Mouse (Mus musculus): ENCODE measurements around the gene Repin1. TPM values are rescaled to one million over a fixed set of nuclear protein-coding genes. Genes with fewer than 3 reads are reported as not detected.
A peak's percentile ranks its signal among the peaks of the same experiment; 100 is the strongest.

The Repin1 gene
- polyA plus RNA-seq, 1 experiment from 2014 or later, result 37.4 TPM

- Histone ChIP-seq H3K9me3 (ENCODE audit: control insufficient read depth, low read length) (no peaks in the 10 kb centered on the region), H3K4me3 (replicated peaks; ENCODE audit: low read length) (no peak overlapping the region), H3K27me3 (ENCODE audit: control insufficient read depth, insufficient read depth, low read length) (no peaks in the 10 kb centered on the region), H3K4me2 (replicated peaks) (no peak overlapping the region), H3K4me1 (replicated peaks; ENCODE audit: control insufficient read depth, insufficient read depth, low read length) (no peaks in the 10 kb centered on the region), H3K36me3 (replicated peaks; ENCODE audit: control insufficient read depth, insufficient read depth) (peaks cover 10% of the 10 kb centered on the region; the same call in 1 of the 2 replicates), H3K9ac (no peak overlapping the region), H3K27ac (no peak overlapping the region)
- DNase-seq (ENCODE audit: low spot score) (no peak), ATAC-seq (ENCODE audit: low FRiP score) (no peak)
- whole genome bisulfite sequencing, result 75% methylated on average over 10 of the region's 10 CpGs
Measured at GRCm38 (mm10) chr6:48573280-48573679, 20.4 kb upstream of the Repin1 start.

- Histone ChIP-seq H3K27ac (no peak overlapping the region), H3K4me3 (replicated peaks; ENCODE audit: low read length) (no peak overlapping the region), H3K4me2 (replicated peaks) (no peak overlapping the region), H3K36me3 (replicated peaks; ENCODE audit: control insufficient read depth, insufficient read depth) (peaks cover 5% of the 10 kb centered on the region; the same call in 1 of the 2 replicates), H3K4me1 (replicated peaks; ENCODE audit: control insufficient read depth, insufficient read depth, low read length) (no peaks in the 10 kb centered on the region), H3K27me3 (ENCODE audit: control insufficient read depth, insufficient read depth, low read length) (no peaks in the 10 kb centered on the region), H3K9me3 (ENCODE audit: control insufficient read depth, low read length) (no peaks in the 10 kb centered on the region), H3K9ac (no peak overlapping the region)
- WGBS, result 82% methylated on average over 3 of the region's 3 CpGs
- ATAC-seq (ENCODE audit: low FRiP score) (no peak), DNase-seq (ENCODE audit: low spot score) (no peak)
Measured at GRCm38 (mm10) chr6:48573981-48574380, 19.7 kb upstream of the Repin1 start.

GRCm38 (mm10) chr6:48578736-48579135 lies 14.9 kb upstream of the Repin1 start:
- H3K27ac ChIP-seq, result no peak overlapping the region
- DNase-seq (ENCODE audit: low spot score) (no peak), ATAC-seq (ENCODE audit: low FRiP score) (no peak)
- H3K36me3 ChIP-seq (replicated peaks; ENCODE audit: control insufficient read depth, insufficient read depth), result no peaks in the 10 kb centered on the region
- no peaks in the 10 kb centered on the region for H3K27me3 ChIP-seq (ENCODE audit: control insufficient read depth, insufficient read depth, low read length)
- H3K9me3 ChIP-seq (ENCODE audit: control insufficient read depth, low read length), result no peaks in the 10 kb centered on the region
- WGBS, result 70% methylated on average over 5 of the region's 5 CpGs
- H3K4me2 ChIP-seq (replicated peaks), result no peak overlapping the region
- no peaks in the 10 kb centered on the region for H3K4me1 ChIP-seq (replicated peaks; ENCODE audit: control insufficient read depth, insufficient read depth, low read length)
- no peak overlapping the region for H3K9ac ChIP-seq
- H3K4me3 ChIP-seq (replicated peaks; ENCODE audit: low read length), result no peak overlapping the region

- Histone ChIP-seq H3K4me3 (replicated peaks; ENCODE audit: low read length) (no peak overlapping the region), H3K4me1 (replicated peaks; ENCODE audit: control insufficient read depth, insufficient read depth, low read length) (no peaks in the 10 kb centered on the region), H3K36me3 (replicated peaks; ENCODE audit: control insufficient read depth, insufficient read depth) (no peaks in the 10 kb centered on the region), H3K9ac (no peak overlapping the region), H3K27ac (no peak overlapping the region), H3K27me3 (ENCODE audit: control insufficient read depth, insufficient read depth, low read length) (no peaks in the 10 kb centered on the region), H3K9me3 (ENCODE audit: control insufficient read depth, low read length) (no peaks in the 10 kb centered on the region), H3K4me2 (replicated peaks) (no peak overlapping the region)
- WGBS, result 40% methylated on average over 5 of the region's 5 CpGs
- ATAC-seq (ENCODE audit: low FRiP score) (no peak), DNase-seq (ENCODE audit: low spot score) (no peak)
Measured at GRCm38 (mm10) chr6:48579215-48579648, 14.5 kb upstream of the Repin1 start.

GRCm38 (mm10) chr6:48581257-48581656 lies 12.4 kb upstream of the Repin1 start:
- WGBS, result 22% methylated on average over 3 of the region's 3 CpGs
- ATAC-seq (ENCODE audit: low FRiP score), result no peak
- Histone ChIP-seq H3K4me1 (replicated peaks; ENCODE audit: control insufficient read depth, insufficient read depth, low read length) (no peaks in the 10 kb centered on the region), H3K9me3 (ENCODE audit: control insufficient read depth, low read length) (no peaks in the 10 kb centered on the region), H3K4me3 (replicated peaks; ENCODE audit: low read length) (no peak overlapping the region), H3K27ac (no peak overlapping the region), H3K27me3 (ENCODE audit: control insufficient read depth, insufficient read depth, low read length) (no peaks in the 10 kb centered on the region), H3K36me3 (replicated peaks; ENCODE audit: control insufficient read depth, insufficient read depth) (no peaks in the 10 kb centered on the region), H3K4me2 (replicated peaks) (no peak overlapping the region), H3K9ac (no peak overlapping the region)
- DNase-seq (ENCODE audit: low spot score), result no peak

GRCm38 (mm10) chr6:48582037-48582436 lies 11.6 kb upstream of the Repin1 start:
- Histone ChIP-seq H3K36me3 (replicated peaks; ENCODE audit: control insufficient read depth, insufficient read depth) (no peaks in the 10 kb centered on the region), H3K27me3 (ENCODE audit: control insufficient read depth, insufficient read depth, low read length) (no peaks in the 10 kb centered on the region), H3K4me2 (replicated peaks) (no peak overlapping the region), H3K9ac (no peak overlapping the region), H3K4me3 (replicated peaks; ENCODE audit: low read length) (no peak overlapping the region), H3K9me3 (ENCODE audit: control insufficient read depth, low read length) (no peaks in the 10 kb centered on the region), H3K4me1 (replicated peaks; ENCODE audit: control insufficient read depth, insufficient read depth, low read length) (no peaks in the 10 kb centered on the region), H3K27ac (no peak overlapping the region)
- DNase-seq (ENCODE audit: low spot score) (peak; percentile 92), ATAC-seq (ENCODE audit: low FRiP score) (no peak)
- WGBS, result 71% methylated on average over 3 of the region's 3 CpGs

- H3K9ac ChIP-seq, result no peak within 1 kb of the TSS
- no peaks in the 10 kb centered on the region for H3K27me3 ChIP-seq (ENCODE audit: control insufficient read depth, insufficient read depth, low read length)
- no peaks in the 10 kb centered on the region for H3K9me3 ChIP-seq (ENCODE audit: control insufficient read depth, low read length)
- ATAC-seq (ENCODE audit: low FRiP score), result no peak
- WGBS, result 70% methylated on average over 6 of the region's 6 CpGs
- no peaks in the 10 kb centered on the region for H3K36me3 ChIP-seq (replicated peaks; ENCODE audit: control insufficient read depth, insufficient read depth)
- H3K4me3 ChIP-seq (replicated peaks; ENCODE audit: low read length), result no peak within 1 kb of the TSS
- no peak within 1 kb of the TSS for H3K4me2 ChIP-seq (replicated peaks)
- H3K27ac ChIP-seq, result no peak within 1 kb of the TSS
- peaks cover 5% of the 10 kb centered on the region for H3K4me1 ChIP-seq (replicated peaks; ENCODE audit: control insufficient read depth, insufficient read depth, low read length)
- no peak for DNase-seq (ENCODE audit: low spot score)
Measured at GRCm38 (mm10) chr6:48589194-48589750, 4.4 kb upstream of the Repin1 start, which contains the start of gene Gm45021. TSS of gene Gm45021 (plus strand) at chr6:48589610.

GRCm38 (mm10) chr6:48591221-48591845 lies 2.4 kb upstream of the Repin1 start:
- ATAC-seq (ENCODE audit: low FRiP score) (no peak), DNase-seq (ENCODE audit: low spot score) (no peak)
- Histone ChIP-seq H3K27me3 (ENCODE audit: control insufficient read depth, insufficient read depth, low read length) (no peaks in the 10 kb centered on the region), H3K4me3 (replicated peaks; ENCODE audit: low read length) (no peak overlapping the region), H3K9ac (no peak overlapping the region), H3K9me3 (ENCODE audit: control insufficient read depth, low read length) (peaks cover 4% of the 10 kb centered on the region), H3K36me3 (replicated peaks; ENCODE audit: control insufficient read depth, insufficient read depth) (peaks cover 11% of the 10 kb centered on the region), H3K27ac (no peak overlapping the region), H3K4me1 (replicated peaks; ENCODE audit: control insufficient read depth, insufficient read depth, low read length) (peaks cover 18% of the 10 kb centered on the region), H3K4me2 (replicated peaks) (no peak overlapping the region)
- WGBS, result 77% methylated on average over 3 of the region's 3 CpGs

GRCm38 (mm10) chr6:48591871-48592270 lies 1.8 kb upstream of the Repin1 start:
- DNase-seq (ENCODE audit: low spot score), result no peak
- Histone ChIP-seq H3K4me2 (replicated peaks) (no peak overlapping the region), H3K9ac (no peak overlapping the region), H3K4me1 (replicated peaks; ENCODE audit: control insufficient read depth, insufficient read depth, low read length) (peaks cover 18% of the 10 kb centered on the region), H3K4me3 (replicated peaks; ENCODE audit: low read length) (no peak overlapping the region), H3K27me3 (ENCODE audit: control insufficient read depth, insufficient read depth, low read length) (no peaks in the 10 kb centered on the region), H3K9me3 (ENCODE audit: control insufficient read depth, low read length) (peaks cover 10% of the 10 kb centered on the region), H3K36me3 (replicated peaks; ENCODE audit: control insufficient read depth, insufficient read depth) (peaks cover 16% of the 10 kb centered on the region), H3K27ac (no peak overlapping the region)
- no peak for ATAC-seq (ENCODE audit: low FRiP score)
- WGBS, result 92% methylated on average over 6 of the region's 6 CpGs
